Comparison of ENCODE assay signal across 14 mouse cellular contexts in genomic region chr12:10524509-10525286, GRCm38 (mm10).
DNase-seq lines count a peak whose midpoint lies in the region; TF ChIP-seq lines count a peak whose summit lies in the region.
"Had no signal": no experiment of that assay in that cellular context is flagged by ENCODE, and none has a peak within 500 bp of the region (broad histone marks: within the 10 kb centered on the region; RNA-seq: fewer than 3 reads in every experiment).

No protein-coding gene starts in this region.

- H3K4me1 ChIP-seq in kidney, adult 2 months (ENCODE audit: control insufficient read depth, insufficient read depth, low read length) = no peaks in the 10 kb centered on the region
- H3K4me1 ChIP-seq: forebrain, embryonic 13.5 days; hindbrain, embryonic 10.5 days; liver, embryonic 12.5 days; megakaryocyte, embryonic 14.5 days had no signal

- H3K36me3 ChIP-seq in kidney, adult 2 months (ENCODE audit: control insufficient read depth, insufficient read depth, low read length) = no peaks in the 10 kb centered on the region
- H3K36me3 ChIP-seq: hindbrain, embryonic 10.5 days; liver, embryonic 12.5 days had no signal

- DNase-seq in adrenal gland, postnatal 10 days = peak; percentile 35
- no peak for DNase-seq in adrenal gland, postnatal 4 days (ENCODE audit: low spot score in 2 of 2)
- DNase-seq in kidney, postnatal 4 days = peak; percentile 9 to 25
- no peak for DNase-seq in kidney, adult 2 months
- peak; percentile 29 for DNase-seq in heart, postnatal 25 days (ENCODE audit: low spot score)
- peak; percentile 57 for DNase-seq in lung, postnatal 36 days
- DNase-seq in right cerebral cortex, postnatal 4 days = no peak
- no peak for DNase-seq in layer of hippocampus, adult 9-10 months (ENCODE audit: low spot score)
- DNase-seq: cerebellum, postnatal 36 days; thymus, adult 18-20 months had no signal

- TF ChIP-seq POLR2A in kidney, adult 2 months (IDR thresholded peaks at IDR 0.05; ENCODE audit: low read depth, low read length) = no peak

- intact Hi-C loops in heart, postnatal 25 days (cut with DNase I) = no loop called here

- H3K27ac ChIP-seq in kidney, adult 2 months (ENCODE audit: insufficient read depth, low read depth, low read length) = no peak overlapping the region
- H3K27ac ChIP-seq: forebrain, embryonic 13.5 days; hindbrain, embryonic 10.5 days; liver, embryonic 12.5 days had no signal

- no peak for TF ChIP-seq CTCF in kidney, adult 2 months (conservative IDR thresholded peaks at IDR 0.05; ENCODE audit: insufficient read depth, insufficient read length, low read depth, low read length)

- H3K4me3 ChIP-seq in kidney, adult 2 months (ENCODE audit: insufficient read depth, low read depth, low read length) = no peak overlapping the region
- H3K4me3 ChIP-seq: forebrain, embryonic 13.5 days; hindbrain, embryonic 10.5 days; liver, embryonic 12.5 days; megakaryocyte, embryonic 14.5 days had no signal

- no peaks in the 10 kb centered on the region for H3K27me3 ChIP-seq in kidney, adult 2 months (replicated peaks; ENCODE audit: control insufficient read depth, insufficient read depth, low read length)
- H3K27me3 ChIP-seq: forebrain, embryonic 13.5 days; liver, embryonic 12.5 days; megakaryocyte, embryonic 14.5 days had no signal

- 26% methylated on average over 7 of the region's 7 CpGs for WGBS in kidney, adult 2 months

Comparison
In these comparisons a context has a peak if more than half of its experiments do, and no peak if none do; other contexts are left out.
1. DNase-seq: peak in adrenal gland, postnatal 10 days (single experiment), kidney, postnatal 4 days (2 of 2), heart, postnatal 25 days (single experiment) and lung, postnatal 36 days (single experiment); none in adrenal gland, postnatal 4 days (0 of 2), kidney, adult 2 months (single experiment), right cerebral cortex, postnatal 4 days (single experiment) and layer of hippocampus, adult 9-10 months (single experiment).